Mouse (Mus musculus) cerebellum, postnatal 25 days (tissue): Measurements from ENCODE around the gene Olfr319.
"Not testable (repeated sequence)": the region's sequence is repeated elsewhere in the genome, so short reads cannot be mapped to it uniquely, and the experiment has no call there.

Experiments
- DNase-seq, 2 experiments: peaks; one replicate each; pipeline ENCODE4 v3.0.0; 2021; ENCODE audit warnings: mixed read lengths in 2 of 2

The Olfr319 gene

GRCm38 (mm10) chr11:58698862-58699261, at the start of gene Olfr319:
Gene Olfr319, plus strand, starts transcription at chr11:58699162.
- no peak for DNase-seq

GRCm38 (mm10) chr11:58655151-58655550, 43.8 kb upstream of the Olfr319 start:
- DNase-seq: no peak

GRCm38 (mm10) chr11:58658596-58658995, 40.4 kb upstream of the Olfr319 start, which contains the start of gene Olfr322:
Gene Olfr322, plus strand, starts transcription at chr11:58658782.
- no peak for DNase-seq

- DNase-seq: no peak
These were observed 29.7 kb upstream of the Olfr319 start for GRCm38 (mm10) chr11:58669252-58669651.

- DNase-seq: no peak
These were observed 27.1 kb upstream of the Olfr319 start for GRCm38 (mm10) chr11:58671825-58672224.

- DNase-seq: no peak
These were observed 18.2 kb upstream of the Olfr319 start, which contains the start of gene Olfr320 for GRCm38 (mm10) chr11:58680799-58681198. Gene Olfr320, plus strand, starts transcription at chr11:58681099.

GRCm38 (mm10) chr11:58709086-58709485, 10.1 kb downstream of the Olfr319 start:
- no peak for DNase-seq

- not testable (repeated sequence) for DNase-seq
These were observed 18.8 kb downstream of the Olfr319 start for GRCm38 (mm10) chr11:58717723-58718122.

- DNase-seq: no peak
These were observed 20.7 kb downstream of the Olfr319 start for GRCm38 (mm10) chr11:58719701-58720100.

GRCm38 (mm10) chr11:58723914-58724313, 25.0 kb downstream of the Olfr319 start, which contains the start of gene Olfr318:
Gene Olfr318, minus strand, starts transcription at chr11:58724014.
- no peak for DNase-seq

GRCm38 (mm10) chr11:58727896-58728650, 29.1 kb downstream of the Olfr319 start:
- not testable (repeated sequence) for DNase-seq

GRCm38 (mm10) chr11:58733372-58733771, 34.4 kb downstream of the Olfr319 start:
- no peak for DNase-seq

- DNase-seq: no peak
These were observed 39.9 kb downstream of the Olfr319 start, which contains the start of gene Olfr317 for GRCm38 (mm10) chr11:58738792-58739262. Gene Olfr317, minus strand, starts transcription at chr11:58739212.

- DNase-seq: not testable (repeated sequence)
These were observed 52.1 kb downstream of the Olfr319 start for GRCm38 (mm10) chr11:58751096-58751495.

- DNase-seq: no peak
These were observed 53.5 kb downstream of the Olfr319 start, which contains the start of gene Olfr316 for GRCm38 (mm10) chr11:58752434-58752833. Gene Olfr316, plus strand, starts transcription at chr11:58752734.
